Mouse (Mus musculus): ENCODE results near the gene Trappc13. TPM values are rescaled to one million over a fixed set of nuclear protein-coding genes. Genes with fewer than 3 reads are reported as not detected.

The Trappc13 gene
- polyA plus RNA-seq, 1 experiment from 2014 or later, result 29.1 TPM

Other genes with a start within 250 kb of the Trappc13 start
- gene Nln, start 68.9 kb downstream of the Trappc13 start, polyA plus RNA-seq (2015; fragmentation: Nextera tagmentation; extraction: Ambion mirVana), result 9.1 and 12.1 TPM in 2 replicates
- 0.62 and 0.74 TPM in 2 replicates for gene Sgtb, start 68.7 kb downstream of the Trappc13 start, polyA plus RNA-seq (2015; fragmentation: Nextera tagmentation; extraction: Ambion mirVana)
- 8.3 and 11.0 TPM in 2 replicates for gene Trim23, start 328 bp upstream of the Trappc13 start, polyA plus RNA-seq (2015; fragmentation: Nextera tagmentation; extraction: Ambion mirVana)
- 87.2 and 104 TPM in 2 replicates for gene Cenpk, start 50.1 kb upstream of the Trappc13 start, polyA plus RNA-seq (2015; fragmentation: Nextera tagmentation; extraction: Ambion mirVana)
- 10.7 and 12.4 TPM in 2 replicates for gene Ppwd1, start 50.4 kb upstream of the Trappc13 start, polyA plus RNA-seq (2015; fragmentation: Nextera tagmentation; extraction: Ambion mirVana)
- 0.09 TPM in 2 replicates for gene Adamts6, start 109.4 kb upstream of the Trappc13 start, polyA plus RNA-seq (2015; fragmentation: Nextera tagmentation; extraction: Ambion mirVana)

Data from liver, embryonic 13.5 days (tissue).